Mouse (Mus musculus) olfactory bulb, adult 2 months (tissue): Measurements from ENCODE around the gene Ifna2. TPM values are rescaled to one million over a fixed set of nuclear protein-coding genes. Genes with fewer than 3 reads are reported as not detected.

Experiments
- H3K27ac ChIP-seq: fragments of 200-500 bp; 2 replicates; pipeline ENCODE4 v1.5.1; 2012; ENCODE audit warnings: low read depth, low read length; ENCODE audit not compliant: insufficient read depth
- H3K4me1 ChIP-seq: fragments of 200-500 bp; 2 replicates; pipeline ENCODE4 v1.6.1; 2012; ENCODE audit warnings: low read length; ENCODE audit not compliant: control insufficient read depth, insufficient read depth
- H3K4me3 ChIP-seq: fragments of 200-500 bp; 2 replicates; pipeline ENCODE4 v1.5.1; 2012; ENCODE audit warnings: mild to moderate bottlenecking, low read depth, low read length, moderate library complexity; ENCODE audit not compliant: insufficient read depth
- CTCF ChIP-seq: fragments of 200-500 bp; IDR thresholded peaks from 2 replicates; pipeline ENCODE4 v1.5.1; 2012; ENCODE audit warnings: low read depth, mild to moderate bottlenecking, low read length, moderate library complexity; ENCODE audit not compliant: insufficient read depth
- POLR2A ChIP-seq: fragments of 200-500 bp; IDR thresholded peaks from 2 replicates; pipeline ENCODE4 v1.6.1; 2012; ENCODE audit warnings: mild to moderate bottlenecking, low read depth, low read length, moderate library complexity; ENCODE audit not compliant: insufficient read depth
- WGBS: fragments of 180-500 bp; shearing (Covaris S2); methylation state at CpG from one replicate; pipeline ENCODE4 v1.1.7; 2018; 5-methylcytosine and 5-hydroxymethylcytosine counted together
- polyA plus RNA-seq: library from polyadenylated mRNA; stranded (reverse); fragments of >200 nt; gene quantifications from 2 replicates; pipeline ENCODE4 v1.2.4, GENCODE M21; 2012; ENCODE audit warnings: low replicate concordance; ENCODE audit not compliant: missing spikeins, insufficient read depth, insufficient read length

Ifna2 gene
- polyA plus RNA-seq, 1 experiment: not detected

GRCm38 (mm10) chr4:88707128-88707826 lies 23.6 kb upstream of the Ifna2 start:
- no peak overlapping the region for H3K4me3 ChIP-seq
- TF ChIP-seq POLR2A (no peak), CTCF (no peak)
- 94% methylated on average over 1 of the region's 1 CpGs for WGBS
- H3K27ac ChIP-seq: no peak overlapping the region
- H3K4me1 ChIP-seq: no peaks in the 10 kb centered on the region

- Histone ChIP-seq H3K4me3 (no peak overlapping the region), H3K27ac (no peak overlapping the region), H3K4me1 (no peaks in the 10 kb centered on the region)
- TF ChIP-seq POLR2A (no peak), CTCF (no peak)
- 27% methylated on average over 3 of the region's 3 CpGs for WGBS
Measured at GRCm38 (mm10) chr4:88705924-88706323, 22.2 kb upstream of the Ifna2 start.

DNA sequence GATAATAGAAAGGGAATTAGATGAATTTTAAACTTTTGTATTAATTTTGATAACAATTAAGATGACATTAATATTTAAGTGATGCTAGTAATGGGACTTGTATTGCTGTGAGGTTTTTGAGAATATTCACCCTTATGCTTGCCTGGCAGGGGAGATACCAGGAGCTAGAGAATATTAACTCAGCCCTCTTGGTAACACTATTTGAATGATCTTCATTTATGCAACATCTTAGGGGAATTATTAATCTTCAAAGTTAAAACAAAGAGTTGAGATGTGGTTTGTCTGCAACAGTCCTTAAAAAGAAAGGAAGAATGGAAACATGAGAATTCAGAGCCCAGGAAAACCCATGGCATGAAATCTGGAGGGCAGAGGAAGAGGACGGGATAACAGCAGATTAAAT lies 15.6 kb upstream of the Ifna2 start:
- 87% methylated on average over 1 of the region's 1 CpGs for WGBS
- no peak overlapping the region for H3K27ac ChIP-seq
- TF ChIP-seq POLR2A (no peak), CTCF (no peak)
- no peak overlapping the region for H3K4me3 ChIP-seq
- H3K4me1 ChIP-seq: no peaks in the 10 kb centered on the region

DNA sequence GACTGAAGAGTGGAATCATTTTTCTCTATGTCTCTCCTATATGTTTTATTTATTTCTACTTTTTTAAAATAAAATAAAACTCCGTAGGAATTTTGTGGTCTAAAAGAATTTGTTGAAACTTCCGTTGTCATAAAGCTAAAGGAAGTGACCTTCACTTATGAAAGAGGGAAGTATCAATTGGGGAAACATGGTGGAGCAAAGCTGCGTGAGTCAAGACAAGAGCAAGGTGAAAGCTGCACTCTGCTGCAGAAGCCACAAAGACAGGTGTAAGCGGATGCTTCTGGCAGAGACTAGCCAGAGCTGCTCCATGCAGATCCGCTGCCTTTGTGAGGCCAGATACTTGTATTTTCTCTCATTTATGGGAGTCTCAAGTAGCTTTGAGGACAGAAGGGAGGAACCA lies 15.1 kb upstream of the Ifna2 start:
- no peak overlapping the region for H3K4me3 ChIP-seq
- TF ChIP-seq POLR2A (no peak), CTCF (no peak)
- no peak overlapping the region for H3K27ac ChIP-seq
- WGBS: 90% methylated on average over 5 of the region's 5 CpGs
- no peaks in the 10 kb centered on the region for H3K4me1 ChIP-seq

DNA sequence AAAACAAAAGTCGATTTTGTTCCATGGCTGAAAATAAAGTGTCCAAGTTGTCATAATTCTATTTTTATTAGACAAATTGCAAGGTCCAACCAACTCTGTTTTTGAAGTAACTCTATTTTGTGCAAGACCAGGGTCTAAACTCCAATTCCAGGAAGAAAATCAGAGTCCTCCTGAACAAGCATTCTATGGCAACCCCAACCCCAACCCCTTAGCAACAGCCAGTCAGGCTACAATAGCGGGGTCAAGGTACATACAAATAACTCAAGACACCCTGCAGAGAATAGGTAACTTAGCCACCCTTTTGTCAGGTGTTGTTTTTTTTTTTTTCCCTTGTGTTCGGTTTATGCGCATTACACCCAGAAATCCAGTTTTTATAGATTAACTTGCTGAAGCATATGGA lies 14.0 kb upstream of the Ifna2 start:
- WGBS: 87% methylated on average over 4 of the region's 4 CpGs

GRCm38 (mm10) chr4:88697108-88697507 lies 13.4 kb upstream of the Ifna2 start:
- TF ChIP-seq CTCF (no peak), POLR2A (no peak)

More for the DNA sequence above, 14.0 kb upstream of the Ifna2 start:
- Histone ChIP-seq H3K27ac (no peak overlapping the region), H3K4me1 (no peaks in the 10 kb centered on the region), H3K4me3 (no peak overlapping the region)
- no peak for TF ChIP-seq CTCF
- no peak for TF ChIP-seq POLR2A

DNA sequence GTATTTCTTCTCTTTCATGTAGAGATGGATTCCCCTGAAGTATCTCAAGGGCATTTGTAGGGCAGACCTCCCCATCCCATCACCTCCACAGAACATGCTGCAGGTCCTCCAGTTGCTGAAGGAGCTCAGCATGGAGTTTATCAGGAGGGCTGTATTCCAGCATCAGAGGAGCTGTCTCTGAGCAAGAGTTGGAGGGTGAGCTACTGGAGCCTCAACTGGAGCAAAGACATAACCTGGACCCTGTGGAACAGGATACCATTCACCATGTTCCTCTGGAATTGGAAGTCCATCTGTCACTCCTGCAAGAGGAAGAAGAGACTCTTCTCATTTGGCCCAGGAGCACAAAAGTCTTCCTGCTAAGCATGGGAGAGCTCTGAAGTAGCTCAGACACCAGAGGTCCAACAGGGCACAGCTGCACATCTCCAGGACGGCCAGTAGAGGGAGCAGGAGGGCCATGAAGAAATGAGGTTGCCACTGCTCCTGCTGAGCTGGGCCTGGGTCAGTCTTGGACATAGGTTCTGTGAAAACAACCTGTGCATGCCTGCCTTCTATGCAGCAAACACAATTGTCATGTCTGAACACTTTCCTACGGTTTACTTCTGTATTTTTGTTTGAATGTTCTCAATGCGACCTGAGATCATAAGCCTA lies 12.6 kb upstream of the Ifna2 start:
- Histone ChIP-seq H3K4me3 (no peak overlapping the region), H3K27ac (no peak overlapping the region), H3K4me1 (no peaks in the 10 kb centered on the region)
- WGBS: 30% methylated on average over 3 of the region's 3 CpGs
- TF ChIP-seq CTCF: peak; percentile 92
- TF ChIP-seq POLR2A: no peak

More at GRCm38 (mm10) chr4:88697108-88697507, 13.4 kb upstream of the Ifna2 start:
- Histone ChIP-seq H3K4me1 (no peaks in the 10 kb centered on the region), H3K27ac (no peak overlapping the region), H3K4me3 (no peak overlapping the region)
- whole genome bisulfite sequencing: 68% methylated on average over 6 of the region's 6 CpGs

GRCm38 (mm10) chr4:88693392-88693791 lies 9.7 kb upstream of the Ifna2 start:
- TF ChIP-seq CTCF (no peak), POLR2A (no peak)
- Histone ChIP-seq H3K4me3 (no peak overlapping the region), H3K27ac (no peak overlapping the region), H3K4me1 (no peaks in the 10 kb centered on the region)
- WGBS: 93% methylated on average over 2 of the region's 2 CpGs

- Histone ChIP-seq H3K4me1 (no peaks in the 10 kb centered on the region), H3K4me3 (no peak overlapping the region), H3K27ac (no peak overlapping the region)
- no peak for TF ChIP-seq POLR2A
- TF ChIP-seq CTCF: no peak
- 88% methylated on average over 1 of the region's 1 CpGs for WGBS
Measured at GRCm38 (mm10) chr4:88692537-88692936, 8.8 kb upstream of the Ifna2 start.

- WGBS: 71% methylated on average over 2 of the region's 2 CpGs
- no peak within 1 kb of the TSS for H3K27ac ChIP-seq
- TF ChIP-seq POLR2A: no peak
- no peak for TF ChIP-seq CTCF
Measured at GRCm38 (mm10) chr4:88691259-88691658, 7.5 kb upstream of the Ifna2 start, which contains the start of gene Ifnab. Ifnab (minus strand) TSS chr4:88691359.

More at GRCm38 (mm10) chr4:88691259-88691658, 7.5 kb upstream of the Ifna2 start, which contains the start of gene Ifnab:
- Histone ChIP-seq H3K4me3 (no peak within 1 kb of the TSS), H3K4me1 (no peaks in the 10 kb centered on the region)
